Mouse (Mus musculus): Measurements from ENCODE around the gene March11.

- no peak for TF ChIP-seq ZNF384 (IDR thresholded peaks at IDR 0.05; ENCODE audit: low read depth, low read length)
- TF ChIP-seq MAFK (IDR thresholded peaks at IDR 0.05; ENCODE audit: insufficient read depth, low read depth, low read length): no peak
Measured at GRCm38 (mm10) chr15:26396556-26396955, 87.7 kb downstream of the March11 start.
